Mouse (Mus musculus) cerebellum, postnatal 25 days (tissue): ENCODE results near the gene Ano3.
"Not testable (repeated sequence)": the region's sequence is repeated elsewhere in the genome, so short reads cannot be mapped to it uniquely, and the experiment has no call there.

Experiments
- DNase-seq, 2 experiments: peaks; one replicate each; pipeline ENCODE4 v3.0.0; 2021; ENCODE audit warnings: mixed read lengths in 2 of 2

Ano3 gene

GRCm38 (mm10) chr2:110950823-110951222 lies at the start of gene Ano3:
Ano3 (minus strand) TSS chr2:110950923.
- DNase-seq, result not testable (repeated sequence)

- no peak for DNase-seq
Observed at GRCm38 (mm10) chr2:110990071-110990470, 39.3 kb upstream of the Ano3 start.

- DNase-seq, result no peak
Observed at GRCm38 (mm10) chr2:110989539-110989938, 38.8 kb upstream of the Ano3 start.

- peak; percentile 69 to 76 for DNase-seq
Observed at GRCm38 (mm10) chr2:110985853-110986271, 35.1 kb upstream of the Ano3 start.

GRCm38 (mm10) chr2:110981733-110982132 lies 31.0 kb upstream of the Ano3 start:
- DNase-seq, result no peak

GRCm38 (mm10) chr2:110979610-110980009 lies 28.9 kb upstream of the Ano3 start:
- no peak for DNase-seq

- no peak for DNase-seq
Observed at GRCm38 (mm10) chr2:110976871-110977270, 26.1 kb upstream of the Ano3 start.

- DNase-seq, result no peak
Observed at GRCm38 (mm10) chr2:110970158-110970557, 19.4 kb upstream of the Ano3 start.

- no peak for DNase-seq
Observed at GRCm38 (mm10) chr2:110965398-110965797, 14.7 kb upstream of the Ano3 start.

GRCm38 (mm10) chr2:110950432-110950803 lies 305 bp downstream of the Ano3 start:
- no peak for DNase-seq

- DNase-seq, result peak; percentile 81 to 86
Observed at GRCm38 (mm10) chr2:110949679-110950431, 868 bp downstream of the Ano3 start.

- no peak for DNase-seq
Observed at GRCm38 (mm10) chr2:110945171-110945570, 5.6 kb downstream of the Ano3 start.

- DNase-seq, result no peak
Observed at GRCm38 (mm10) chr2:110935691-110936090, 15.0 kb downstream of the Ano3 start.

- DNase-seq, result peak; percentile 64 to 85
Observed at GRCm38 (mm10) chr2:110929126-110929525, 21.6 kb downstream of the Ano3 start.

- no peak for DNase-seq
Observed at GRCm38 (mm10) chr2:110909506-110909905, 41.2 kb downstream of the Ano3 start.

- peak; percentile 78 to 82 for DNase-seq
Observed at GRCm38 (mm10) chr2:110906473-110906872, 44.2 kb downstream of the Ano3 start.

- DNase-seq, result no peak
Observed at GRCm38 (mm10) chr2:110896477-110897270, 54.0 kb downstream of the Ano3 start.

GRCm38 (mm10) chr2:110871650-110872049 lies 79.1 kb downstream of the Ano3 start:
- no peak for DNase-seq

GRCm38 (mm10) chr2:110865584-110865983 lies 85.1 kb downstream of the Ano3 start:
- DNase-seq, result no peak

GRCm38 (mm10) chr2:110863376-110863775 lies 87.3 kb downstream of the Ano3 start:
- peak; percentile 52 to 71 for DNase-seq

- DNase-seq, result no peak
Observed at GRCm38 (mm10) chr2:110839559-110840243, 111.0 kb downstream of the Ano3 start.

- peak; percentile 28 to 64 for DNase-seq
Observed at GRCm38 (mm10) chr2:110816189-110816588, 134.5 kb downstream of the Ano3 start.

- DNase-seq, result no peak
Observed at GRCm38 (mm10) chr2:110814964-110815363, 135.8 kb downstream of the Ano3 start.
